Mouse (Mus musculus) gastrocnemius, adult 2 months (tissue): ENCODE data around the gene Oat. TPM values are rescaled to one million over a fixed set of nuclear protein-coding genes. Genes with fewer than 3 reads are reported as not detected.

Experiments
- DNase-seq: peaks from one replicate; pipeline ENCODE4 v3.0.0; 2022
- H3K27ac ChIP-seq: fragments of 200-600 bp; 2 replicates; pipeline ENCODE4 v1.8.1; 2022; ENCODE audit warnings: mild to moderate bottlenecking
- H3K4me3 ChIP-seq: fragments of 200-600 bp; 2 replicates; pipeline ENCODE4 v1.8.1; 2022; ENCODE audit warnings: mild to moderate bottlenecking, moderate library complexity
- CTCF ChIP-seq: fragments of 200-600 bp; IDR thresholded peaks from 2 replicates; pipeline ENCODE4 v1.8.1; 2022; ENCODE audit warnings: antibody characterized with exemption, mild to moderate bottlenecking, moderate library complexity
- intact Hi-C: fragments of 180-260 bp; cut with DNase I; formaldehyde crosslinking; loops from one replicate; pipeline ENCODE4 v1.15.1; 2025
- total RNA-seq, 2 experiments: library from RNA; stranded (reverse); gene quantifications; 2 replicates each; pipeline ENCODE4 v1.2.3; 2021

Gene Oat
- total RNA-seq, 2 experiments from 2014 or later, result 155 to 159 TPM

GRCm38 (mm10) chr7:132604720-132605119, 28.5 kb upstream of the Oat start:
- no peak overlapping the region for H3K4me3 ChIP-seq
- intact Hi-C loops, result loop anchor here (1.0 to 5.0 kb wide), 2 partner anchors 28 to 33 kb away; partner anchors contain the start of gene Oat
- no peak for DNase-seq
- no peak for TF ChIP-seq CTCF
- peak overlapping the region; percentile 85 for H3K27ac ChIP-seq

GRCm38 (mm10) chr7:132600926-132601325, 24.7 kb upstream of the Oat start:
- Histone ChIP-seq H3K27ac (no peak overlapping the region), H3K4me3 (no peak overlapping the region)
- intact Hi-C loops, result loop anchor here (5.0 kb wide), 1 partner anchor 36 kb away; no protein-coding TSS in a partner anchor
- TF ChIP-seq CTCF, result no peak
- no peak for DNase-seq

- peak overlapping the region; percentile 61 for H3K4me3 ChIP-seq
- no peak overlapping the region for H3K27ac ChIP-seq
- TF ChIP-seq CTCF, result no peak
- intact Hi-C loops, result loop anchor here (5.0 kb wide), 1 partner anchor 37 kb away; no protein-coding TSS in a partner anchor
- no peak for DNase-seq
These were observed 23.8 kb upstream of the Oat start for GRCm38 (mm10) chr7:132600026-132600425.

- no peak for TF ChIP-seq CTCF
- intact Hi-C loops, result no loop called here
- no peak within 1 kb of the TSS for H3K27ac ChIP-seq
- peak within 1 kb of the TSS; percentile 61 for H3K4me3 ChIP-seq
- no peak for DNase-seq
These were observed 23.1 kb upstream of the Oat start, which contains the start of gene Nkx1-2 for GRCm38 (mm10) chr7:132599071-132599975. Gene Nkx1-2 (minus strand): TSS chr7:132599637.

- intact Hi-C loops, result no loop called here
- DNase-seq, result peak; percentile 69
- Histone ChIP-seq H3K27ac (peak overlapping the region; percentile 35; the same call in 1 of the 2 replicates), H3K4me3 (peak overlapping the region; percentile 73)
- no peak for TF ChIP-seq CTCF
These were observed 21.2 kb upstream of the Oat start for GRCm38 (mm10) chr7:132597251-132598041.

- Histone ChIP-seq H3K4me3 (peak overlapping the region; percentile 73), H3K27ac (peak overlapping the region; percentile 35; the same call in 1 of the 2 replicates)
- peak; percentile 29 for TF ChIP-seq CTCF
- no peak for DNase-seq
- intact Hi-C loops, result no loop called here
These were observed 20.5 kb upstream of the Oat start for GRCm38 (mm10) chr7:132596557-132597250.

GRCm38 (mm10) chr7:132595787-132596186, 19.6 kb upstream of the Oat start:
- no peak for DNase-seq
- TF ChIP-seq CTCF, result no peak
- Histone ChIP-seq H3K27ac (no peak overlapping the region), H3K4me3 (no peak overlapping the region)
- intact Hi-C loops, result no loop called here

GRCm38 (mm10) chr7:132594325-132594724, 18.1 kb upstream of the Oat start:
- DNase-seq, result no peak
- Histone ChIP-seq H3K4me3 (no peak overlapping the region), H3K27ac (no peak overlapping the region)
- no peak for TF ChIP-seq CTCF
- intact Hi-C loops, result no loop called here

- TF ChIP-seq CTCF, result no peak
- intact Hi-C loops, result no loop called here
- DNase-seq, result no peak
These were observed 17.6 kb upstream of the Oat start for GRCm38 (mm10) chr7:132593762-132594161.

GRCm38 (mm10) chr7:132589610-132590009, 13.4 kb upstream of the Oat start:
- Histone ChIP-seq H3K27ac (no peak overlapping the region), H3K4me3 (no peak overlapping the region)
- no peak for TF ChIP-seq CTCF
- intact Hi-C loops, result no loop called here
- DNase-seq, result no peak

More at GRCm38 (mm10) chr7:132593762-132594161, 17.6 kb upstream of the Oat start:
- no peak overlapping the region for H3K4me3 ChIP-seq
- no peak overlapping the region for H3K27ac ChIP-seq

- no peak overlapping the region for H3K4me3 ChIP-seq
- no peak for TF ChIP-seq CTCF
- DNase-seq, result no peak
- intact Hi-C loops, result no loop called here
- H3K27ac ChIP-seq, result no peak overlapping the region
These were observed 11.0 kb upstream of the Oat start for GRCm38 (mm10) chr7:132587167-132587566.
